Mouse (Mus musculus) spleen, adult 12 weeks (tissue): Measurements from ENCODE around the gene Ces1d.
"Not testable (repeated sequence)": the region's sequence is repeated elsewhere in the genome, so short reads cannot be mapped to it uniquely, and the experiment has no call there.

Source experiments
- DNase-seq: peaks from one replicate; pipeline ENCODE4 v3.0.0; 2022; ENCODE audit warnings: low spot score

Gene Ces1d

GRCm38 (mm10) chr8:93197685-93198525, at the start of gene Ces1d:
Gene Ces1d, minus strand, starts transcription at chr8:93197838.
- DNase-seq = no peak

DNA sequence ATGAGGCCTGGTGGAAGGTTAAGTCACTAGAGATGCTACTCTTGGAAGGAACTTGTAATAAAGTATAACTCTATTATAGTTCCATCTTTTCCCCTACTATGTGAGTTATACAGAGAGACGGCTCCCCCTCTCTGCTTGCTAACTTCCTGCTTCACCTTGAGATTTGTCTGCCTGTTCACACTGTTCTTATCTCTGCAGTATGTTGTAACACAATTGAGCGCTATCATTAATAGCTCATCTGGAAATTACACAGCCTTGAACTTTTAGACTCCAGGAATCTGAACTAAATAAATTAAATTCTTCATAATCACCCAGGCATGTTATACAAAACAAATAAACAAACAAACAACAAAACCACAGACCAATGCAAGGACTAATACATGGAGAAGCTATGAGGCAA, 48.4 kb upstream of the Ces1d start:
- no peak for DNase-seq

- DNase-seq = no peak
Measured at GRCm38 (mm10) chr8:93239884-93240283, 42.2 kb upstream of the Ces1d start.

DNA sequence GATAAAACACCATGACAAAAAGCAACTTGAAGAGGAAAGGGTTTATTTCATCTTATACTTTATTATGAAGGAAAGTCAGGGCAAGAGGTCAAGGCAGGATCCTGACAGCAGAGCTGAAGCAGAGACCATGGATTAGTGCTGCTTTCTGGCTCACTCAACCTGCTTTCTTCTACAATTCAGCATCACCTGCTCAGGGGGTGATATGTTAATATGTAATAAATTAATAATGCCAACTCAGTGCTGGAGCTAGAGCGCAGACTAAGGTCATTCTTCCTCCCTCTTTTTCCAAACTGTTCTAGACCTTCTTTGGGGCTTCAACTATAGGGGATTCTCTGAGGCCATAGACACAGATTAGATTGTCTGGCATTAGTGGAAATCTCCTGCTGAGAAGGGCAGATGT, 38.0 kb upstream of the Ces1d start:
- no peak for DNase-seq

DNA sequence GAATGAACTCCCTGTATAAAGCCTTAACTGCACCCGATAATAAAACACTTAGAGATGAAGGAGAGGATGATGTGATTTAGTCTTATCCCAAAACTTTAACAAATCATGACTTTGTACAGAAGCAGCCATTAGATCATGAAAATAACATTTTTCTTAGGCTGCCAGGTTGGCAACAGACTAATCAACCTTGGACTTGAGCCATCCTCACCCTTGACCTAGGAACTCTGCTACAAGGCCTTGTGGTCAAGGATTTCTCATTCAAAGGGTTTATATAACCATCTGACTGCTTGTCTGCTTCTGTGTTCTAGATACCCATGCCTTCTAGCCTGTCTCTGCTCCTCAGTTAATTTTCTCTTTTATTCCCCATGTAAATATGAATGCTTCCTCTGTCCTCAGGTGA, 37.1 kb upstream of the Ces1d start:
- DNase-seq = no peak

- DNase-seq = no peak
Measured at GRCm38 (mm10) chr8:93234068-93234467, 36.4 kb upstream of the Ces1d start.

DNA sequence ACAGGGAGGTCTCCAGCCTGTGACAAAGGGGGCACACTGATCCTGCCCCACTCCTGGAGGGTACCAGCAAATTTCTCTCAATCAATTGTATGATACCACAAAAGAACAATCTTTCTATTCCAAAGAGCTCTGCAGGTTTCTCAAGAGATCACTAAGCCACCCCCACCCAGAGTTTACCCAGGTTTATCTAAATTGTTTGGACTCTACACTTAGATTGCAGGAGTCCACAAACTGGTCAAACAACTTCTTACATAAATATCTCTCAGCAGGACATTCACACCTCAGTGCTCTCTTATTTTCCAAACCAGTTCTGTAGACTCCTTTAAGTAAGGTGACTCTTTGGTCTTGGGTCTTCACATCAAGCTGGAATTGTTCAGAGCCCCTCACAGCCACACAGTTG, 31.8 kb upstream of the Ces1d start, which contains the start of gene Ces1e:
TSS of gene Ces1e (minus strand) at position 174 of the 400 bp plus-strand sequence.
- no peak for DNase-seq

GRCm38 (mm10) chr8:93228673-93229370, 31.2 kb upstream of the Ces1d start:
- DNase-seq = no peak

DNA sequence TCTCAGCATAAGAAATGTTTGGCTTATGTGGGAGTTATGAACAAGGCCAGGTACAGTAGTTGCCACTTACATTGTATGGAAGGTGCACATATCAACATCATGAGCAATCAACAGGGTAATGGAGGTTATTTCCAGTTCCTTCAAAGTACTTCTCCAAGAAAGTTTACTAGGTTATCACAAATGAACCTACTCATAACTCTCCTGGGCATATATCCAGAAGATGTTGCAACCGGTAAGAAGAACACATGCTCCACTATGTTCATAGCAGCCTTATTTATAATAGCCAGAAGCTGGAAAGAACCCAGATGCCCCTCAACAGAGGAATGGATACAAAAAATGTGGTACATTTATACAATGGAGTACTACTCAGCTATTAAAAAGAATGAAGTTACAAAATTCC, 28.8 kb upstream of the Ces1d start:
- DNase-seq = not testable (repeated sequence)

- DNase-seq = no peak
Measured at GRCm38 (mm10) chr8:93221896-93222295, 24.3 kb upstream of the Ces1d start.

DNA sequence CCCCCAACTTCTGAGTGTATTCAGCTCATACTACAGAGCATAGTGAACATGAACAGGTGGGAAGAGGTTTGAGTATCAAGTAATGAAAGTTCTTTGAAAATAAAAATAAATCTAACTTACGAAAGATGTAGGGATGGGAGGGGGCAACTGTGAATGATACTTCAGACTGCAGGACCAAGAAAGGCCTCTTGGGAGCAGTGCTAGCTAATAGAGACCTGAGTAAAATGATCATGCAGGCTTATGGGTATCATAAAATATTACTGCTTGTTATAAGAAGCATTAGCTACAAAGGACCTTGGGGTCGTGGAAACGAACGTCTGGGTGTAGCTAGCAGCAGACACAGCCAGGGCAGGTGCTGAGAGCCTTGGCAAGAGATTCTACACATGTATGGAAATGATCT, 20.2 kb upstream of the Ces1d start:
- DNase-seq = no peak

DNA sequence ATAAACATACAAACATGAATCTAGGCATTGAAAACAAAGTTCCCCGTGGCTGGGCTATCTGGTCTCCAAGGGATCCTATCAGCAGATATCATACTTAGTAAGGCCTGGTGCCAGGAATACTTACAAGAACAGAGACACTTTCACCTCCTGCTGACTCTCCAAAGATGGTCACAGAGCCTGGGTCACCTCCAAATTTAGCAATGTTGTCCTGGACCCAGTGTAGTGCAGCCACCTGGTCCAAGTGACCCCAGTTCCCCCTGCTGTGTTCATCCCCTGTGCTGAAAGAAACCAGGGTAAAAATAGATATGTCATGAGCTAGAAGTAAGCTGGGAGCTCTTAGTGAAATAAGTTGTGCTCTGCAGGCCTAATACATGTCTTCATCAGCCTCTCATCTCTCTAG, 19.7 kb upstream of the Ces1d start:
- DNase-seq = no peak

GRCm38 (mm10) chr8:93211091-93211490, 13.5 kb upstream of the Ces1d start:
- no peak for DNase-seq

DNA sequence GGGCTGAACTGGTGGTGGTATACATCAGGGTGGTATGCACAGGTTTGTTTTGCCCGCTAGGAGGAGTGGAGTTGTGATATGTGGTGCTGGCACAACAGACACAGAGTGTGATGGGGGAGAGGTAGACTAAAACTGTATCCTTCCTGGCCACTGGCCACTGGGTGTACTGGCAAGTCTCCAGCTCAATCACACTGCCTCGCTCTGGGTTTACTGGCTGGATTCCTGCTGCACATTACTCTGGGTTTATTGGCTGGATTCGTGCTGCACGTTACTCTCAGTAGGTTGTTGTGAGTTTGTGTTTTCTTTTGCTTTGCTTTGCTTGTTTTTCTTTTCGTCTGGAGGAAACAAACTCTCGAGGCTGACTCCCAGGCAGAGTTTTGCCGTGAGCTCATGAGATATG, 1.5 kb upstream of the Ces1d start:
- not testable (repeated sequence) for DNase-seq

- no peak for DNase-seq
Measured at GRCm38 (mm10) chr8:93196436-93196835, 1.2 kb downstream of the Ces1d start.

- DNase-seq = no peak
Measured at GRCm38 (mm10) chr8:93180581-93181129, 17.0 kb downstream of the Ces1d start.

DNA sequence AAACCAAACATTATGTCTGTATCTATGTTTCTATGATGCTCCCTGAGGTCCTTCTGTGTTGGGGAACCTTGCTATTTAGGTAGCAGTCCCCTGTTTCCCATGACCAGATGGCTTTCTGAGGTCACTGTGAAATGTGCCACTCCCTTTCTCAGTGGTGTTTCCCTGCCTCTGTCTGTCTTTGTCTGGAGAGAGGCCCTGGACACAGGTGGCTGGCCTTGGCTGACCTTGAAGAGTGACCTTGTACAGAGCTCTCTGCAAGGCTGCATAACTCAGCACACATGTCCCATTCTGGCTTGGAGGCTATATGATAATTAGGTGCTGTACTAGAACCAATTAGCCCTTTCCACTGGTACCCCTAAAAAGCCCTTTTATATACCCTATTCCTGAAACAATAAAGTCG, 21.0 kb downstream of the Ces1d start:
- DNase-seq = no peak

DNA sequence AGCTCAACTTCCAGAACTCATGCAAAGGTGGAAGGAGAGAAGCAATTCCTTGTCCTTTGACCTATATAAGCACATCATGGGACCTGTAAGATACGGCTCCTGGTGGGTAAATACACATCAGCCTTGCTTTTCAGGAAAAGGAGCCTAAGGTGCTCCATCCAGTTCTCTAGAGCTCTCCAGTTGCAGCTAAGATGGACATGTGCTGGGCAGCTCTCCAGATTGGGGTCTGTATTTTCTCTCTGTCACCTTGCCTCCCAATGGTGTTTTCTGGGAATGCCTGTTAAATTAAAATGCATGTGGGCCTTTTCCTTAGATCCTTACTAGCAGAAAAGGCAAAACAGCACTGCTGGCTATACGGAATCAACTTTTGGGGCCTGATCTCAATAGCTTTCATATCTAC, 23.1 kb downstream of the Ces1d start:
- no peak for DNase-seq

DNA sequence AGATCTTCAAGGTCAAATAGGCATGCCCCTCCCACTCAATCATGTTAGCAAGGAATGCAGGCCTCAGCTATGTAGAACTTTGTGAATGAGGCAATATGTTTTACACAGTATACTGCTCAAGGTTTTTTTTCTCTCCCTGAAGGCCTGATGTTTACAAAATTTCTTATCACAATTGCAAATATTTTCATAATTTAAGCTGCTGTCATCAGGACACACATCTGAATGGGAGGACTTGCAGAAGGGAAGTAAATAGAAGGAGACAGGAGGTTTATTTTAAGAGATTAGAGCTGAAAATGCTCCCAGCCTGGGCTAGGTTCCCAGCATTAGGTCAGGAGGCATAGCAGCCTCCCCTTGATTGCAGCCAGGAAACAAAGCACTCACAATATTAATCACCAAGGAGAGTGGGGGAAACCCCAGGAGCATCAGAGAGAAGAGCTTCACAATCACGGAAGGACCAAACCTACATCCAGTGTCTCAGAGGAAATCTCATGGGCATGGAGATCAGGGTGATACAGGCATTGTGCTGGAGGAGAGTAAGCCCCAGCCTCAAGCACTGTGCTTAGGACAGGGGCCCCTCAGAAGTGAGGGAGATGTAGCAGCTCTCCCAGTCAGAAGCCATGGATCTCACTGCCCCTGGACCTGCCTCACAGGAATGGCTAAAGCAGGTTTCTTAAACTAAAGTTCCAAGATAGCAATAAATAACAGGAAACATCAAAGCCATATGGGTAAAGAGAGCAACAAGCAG, 25.6 kb downstream of the Ces1d start:
- DNase-seq = no peak

DNA sequence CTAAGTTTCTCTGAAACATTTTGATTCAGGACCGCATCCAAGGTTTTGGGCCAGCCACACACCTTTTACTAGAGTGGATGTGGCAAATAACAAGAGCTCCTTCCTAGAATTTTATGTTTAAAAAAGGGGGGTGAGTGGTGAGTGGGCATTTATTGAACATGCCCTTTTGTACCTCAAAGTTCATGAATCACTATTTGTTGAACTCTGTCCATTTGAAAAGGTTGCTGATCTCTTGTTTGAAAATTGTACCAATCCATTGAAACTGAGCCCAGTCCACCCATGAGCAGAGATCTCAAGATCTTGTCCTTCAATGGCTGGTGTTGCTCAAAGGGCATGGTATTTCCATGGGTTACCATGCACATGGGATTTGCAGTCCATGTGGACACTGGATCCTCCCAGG, 34.3 kb downstream of the Ces1d start:
- DNase-seq = no peak

- no peak for DNase-seq
Measured at GRCm38 (mm10) chr8:93151401-93151800, 46.2 kb downstream of the Ces1d start.

GRCm38 (mm10) chr8:93147331-93147730, 50.3 kb downstream of the Ces1d start:
- no peak for DNase-seq
